Mouse (Mus musculus) neural tube, embryonic 14.5 days (tissue): ENCODE results near the gene Twist2. TPM values are rescaled to one million over a fixed set of nuclear protein-coding genes. Genes with fewer than 3 reads are reported as not detected.

Experiments used
- ATAC-seq: fragments of 200-750 bp; cut with Nextera tagmentation; 2 replicates; pipeline ENCODE4 v1.8.0; 2017; ENCODE audit warnings: low read depth, mild to moderate bottlenecking, moderate TSS enrichment, moderate library complexity
- H3K27ac ChIP-seq: fragments of 300-500 bp; sonication (generic); 2 replicates; pipeline ENCODE4 v1.5.1; 2014; ENCODE audit warnings: low read depth, mild to moderate bottlenecking, control low read depth, low read length, moderate library complexity, mixed read lengths
- H3K27me3 ChIP-seq: fragments of 300-500 bp; sonication (generic); 2 replicates; pipeline ENCODE4 v1.6.1; 2014; ENCODE audit warnings: low read length; ENCODE audit not compliant: control insufficient read depth, insufficient read depth
- H3K36me3 ChIP-seq: fragments of 300-500 bp; sonication (generic); 2 replicates; pipeline ENCODE4 v1.6.1; 2014; ENCODE audit warnings: low read length, mixed read lengths; ENCODE audit not compliant: control insufficient read depth, insufficient read depth
- H3K4me1 ChIP-seq: fragments of 300-500 bp; sonication (generic); 2 replicates; pipeline ENCODE4 v1.6.1; 2014; ENCODE audit warnings: low read length; ENCODE audit not compliant: control insufficient read depth, insufficient read depth
- H3K4me2 ChIP-seq: fragments of 300-500 bp; sonication (generic); 2 replicates; pipeline ENCODE4 v1.6.1; 2014; ENCODE audit warnings: mild to moderate bottlenecking, low read depth, low read length, control low read depth
- H3K4me3 ChIP-seq: fragments of 300-500 bp; sonication (generic); 2 replicates; pipeline ENCODE4 v1.5.1; 2014; ENCODE audit warnings: low read depth, low read length, control low read depth, mixed read lengths
- H3K9ac ChIP-seq: fragments of 300-500 bp; sonication (generic); replicated peaks from 2 replicates; pipeline ENCODE4 v1.6.1; 2014; ENCODE audit warnings: low read depth, mild to moderate bottlenecking, control low read depth, low read length, mixed read lengths
- H3K9me3 ChIP-seq: fragments of 300-500 bp; sonication (generic); 2 replicates; pipeline ENCODE4 v1.6.1; 2016; ENCODE audit warnings: low read length; ENCODE audit not compliant: control insufficient read depth
- WGBS: fragments of 180-500 bp; shearing (Covaris S2); extraction: QIAGEN DNeasy Blood & Tissue Kit; methylation state at CpG from one replicate; pipeline ENCODE4 v1.1.7; 2014; 5-methylcytosine and 5-hydroxymethylcytosine counted together
- polyA plus RNA-seq: library from polyadenylated mRNA; unstranded; fragments of >200 nt; fragmentation: Nextera tagmentation; extraction: Ambion mirVana; gene quantifications from 2 replicates; pipeline ENCODE4 v1.2.1, GENCODE M21; 2014

Gene Twist2
- polyA plus RNA-seq, 1 experiment from 2014 or later, result 1.4 TPM

GRCm38 (mm10) chr1:91858101-91858790, 57.0 kb downstream of the Twist2 start:
- no peaks in the 10 kb centered on the region for H3K27me3 ChIP-seq
- H3K27ac ChIP-seq, result no peak overlapping the region
- no peaks in the 10 kb centered on the region for H3K4me1 ChIP-seq
- no peak for ATAC-seq
- no peak overlapping the region for H3K4me2 ChIP-seq
- H3K9ac ChIP-seq, result no peak overlapping the region
- no peak overlapping the region for H3K4me3 ChIP-seq
- no peaks in the 10 kb centered on the region for H3K9me3 ChIP-seq
- 86% methylated on average over 11 of the region's 11 CpGs for WGBS
- H3K36me3 ChIP-seq, result no peaks in the 10 kb centered on the region

GRCm38 (mm10) chr1:91858901-91859300, 57.6 kb downstream of the Twist2 start:
- 88% methylated on average over 1 of the region's 1 CpGs for WGBS
- Histone ChIP-seq H3K9me3 (no peaks in the 10 kb centered on the region), H3K27ac (no peak overlapping the region), H3K36me3 (no peaks in the 10 kb centered on the region), H3K4me1 (no peaks in the 10 kb centered on the region), H3K27me3 (no peaks in the 10 kb centered on the region), H3K4me3 (no peak overlapping the region), H3K9ac (no peak overlapping the region), H3K4me2 (no peak overlapping the region)
- no peak for ATAC-seq

- WGBS, result 81% methylated on average over 7 of the region's 7 CpGs
- Histone ChIP-seq H3K9ac (no peak overlapping the region), H3K27ac (no peak overlapping the region), H3K4me1 (no peaks in the 10 kb centered on the region), H3K36me3 (no peaks in the 10 kb centered on the region), H3K27me3 (no peaks in the 10 kb centered on the region), H3K4me3 (no peak overlapping the region), H3K9me3 (no peaks in the 10 kb centered on the region), H3K4me2 (no peak overlapping the region)
- ATAC-seq, result no peak
Observed at GRCm38 (mm10) chr1:91861511-91861910, 60.2 kb downstream of the Twist2 start.

GRCm38 (mm10) chr1:91866001-91866400, 64.7 kb downstream of the Twist2 start:
- H3K4me1 ChIP-seq, result no peaks in the 10 kb centered on the region
- no peak overlapping the region for H3K9ac ChIP-seq
- 82% methylated on average over 2 of the region's 2 CpGs for WGBS
- H3K27ac ChIP-seq, result no peak overlapping the region
- H3K36me3 ChIP-seq, result no peaks in the 10 kb centered on the region
- no peaks in the 10 kb centered on the region for H3K27me3 ChIP-seq
- H3K4me3 ChIP-seq, result no peak overlapping the region
- no peak for ATAC-seq
- no peaks in the 10 kb centered on the region for H3K9me3 ChIP-seq
- no peak overlapping the region for H3K4me2 ChIP-seq

DNA sequence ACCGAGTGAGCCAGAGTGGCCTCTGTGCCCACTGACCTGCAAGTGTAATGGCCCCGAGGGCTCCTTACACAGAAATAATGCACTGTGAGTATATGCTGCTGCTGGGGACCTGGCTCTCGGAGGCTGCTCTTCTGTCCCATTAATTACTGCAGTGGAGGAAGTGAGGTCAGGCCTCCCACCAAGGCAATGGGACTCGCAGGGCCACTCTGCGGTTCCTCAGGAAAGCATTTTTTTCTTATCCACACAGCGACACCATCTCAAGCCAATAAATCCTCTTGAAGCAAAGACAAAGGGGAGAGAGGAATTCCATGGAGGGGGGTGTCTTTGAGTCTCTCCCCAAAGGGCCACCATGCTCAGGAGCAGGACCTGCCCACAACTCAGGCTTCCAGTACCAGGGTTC, 69.8 kb downstream of the Twist2 start:
- ATAC-seq, result no peak
- Histone ChIP-seq H3K36me3 (no peaks in the 10 kb centered on the region), H3K27ac (no peak overlapping the region), H3K4me3 (no peak overlapping the region), H3K9me3 (no peaks in the 10 kb centered on the region), H3K27me3 (no peaks in the 10 kb centered on the region), H3K9ac (no peak overlapping the region), H3K4me2 (no peak overlapping the region), H3K4me1 (no peaks in the 10 kb centered on the region)
- 22% methylated on average over 6 of the region's 6 CpGs for whole genome bisulfite sequencing

DNA sequence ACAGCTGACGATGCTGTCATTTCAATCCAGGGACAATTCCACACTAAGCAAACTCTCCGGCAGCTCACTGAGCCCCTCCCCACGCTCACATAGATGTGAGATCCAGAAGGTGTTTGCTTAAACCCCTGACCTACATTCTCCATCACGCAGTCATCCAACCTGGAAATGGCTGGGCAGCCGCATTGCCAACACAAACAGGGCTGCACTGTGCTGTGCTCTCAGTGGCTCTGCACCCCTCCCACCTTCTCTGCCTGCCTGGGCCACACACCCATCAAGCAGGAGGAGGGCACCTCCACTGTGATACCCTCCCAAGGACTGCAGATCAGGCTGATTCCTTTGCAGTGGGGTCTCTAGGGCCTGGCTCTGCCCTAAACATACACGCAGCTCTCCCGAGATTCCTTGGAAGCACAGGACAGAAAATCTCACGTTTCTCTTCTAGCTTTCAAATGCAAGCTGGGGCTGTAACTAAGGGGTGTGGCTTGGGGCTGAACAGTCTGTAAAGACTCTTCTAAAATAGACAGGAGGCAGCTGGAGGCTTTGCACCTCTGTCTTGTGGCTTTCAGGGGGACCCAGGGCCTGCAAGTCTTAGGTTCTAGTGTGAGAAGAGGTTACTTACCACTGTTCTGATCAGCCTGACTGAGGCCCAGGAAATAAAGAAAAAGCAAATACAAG, 71.3 kb downstream of the Twist2 start:
- no peaks in the 10 kb centered on the region for H3K9me3 ChIP-seq
- H3K4me1 ChIP-seq, result no peaks in the 10 kb centered on the region
- H3K4me3 ChIP-seq, result no peak overlapping the region
- no peak for ATAC-seq
- no peak overlapping the region for H3K4me2 ChIP-seq
- no peak overlapping the region for H3K27ac ChIP-seq
- no peak overlapping the region for H3K9ac ChIP-seq
- WGBS, result 58% methylated on average over 8 of the region's 8 CpGs
- H3K27me3 ChIP-seq, result no peaks in the 10 kb centered on the region
- H3K36me3 ChIP-seq, result no peaks in the 10 kb centered on the region

GRCm38 (mm10) chr1:91873572-91874285, 72.5 kb downstream of the Twist2 start:
- ATAC-seq, result no peak
- no peaks in the 10 kb centered on the region for H3K9me3 ChIP-seq
- H3K27me3 ChIP-seq, result no peaks in the 10 kb centered on the region
- no peaks in the 10 kb centered on the region for H3K36me3 ChIP-seq
- H3K27ac ChIP-seq, result no peak overlapping the region
- H3K4me1 ChIP-seq, result no peaks in the 10 kb centered on the region
- H3K4me2 ChIP-seq, result no peak overlapping the region
- no peak overlapping the region for H3K4me3 ChIP-seq
- WGBS, result 63% methylated on average over 10 of the region's 10 CpGs
- H3K9ac ChIP-seq, result no peak overlapping the region

- WGBS, result 14% methylated on average over 2 of the region's 2 CpGs
- no peak overlapping the region for H3K4me3 ChIP-seq
- H3K27ac ChIP-seq, result no peak overlapping the region
- no peaks in the 10 kb centered on the region for H3K4me1 ChIP-seq
- no peak; the same call in 1 of the 2 replicates for ATAC-seq
- no peaks in the 10 kb centered on the region for H3K27me3 ChIP-seq
- H3K4me2 ChIP-seq, result no peak overlapping the region
- no peak overlapping the region for H3K9ac ChIP-seq
- no peaks in the 10 kb centered on the region for H3K36me3 ChIP-seq
- H3K9me3 ChIP-seq, result no peaks in the 10 kb centered on the region
Observed at GRCm38 (mm10) chr1:91874633-91875032, 73.4 kb downstream of the Twist2 start.
